Mouse (Mus musculus) spleen, adult 12 weeks (tissue): ENCODE data around the gene Cse1l.

Experiments
- DNase-seq: peaks from one replicate; pipeline ENCODE4 v3.0.0; 2022; ENCODE audit warnings: low spot score

Gene Cse1l

DNA sequence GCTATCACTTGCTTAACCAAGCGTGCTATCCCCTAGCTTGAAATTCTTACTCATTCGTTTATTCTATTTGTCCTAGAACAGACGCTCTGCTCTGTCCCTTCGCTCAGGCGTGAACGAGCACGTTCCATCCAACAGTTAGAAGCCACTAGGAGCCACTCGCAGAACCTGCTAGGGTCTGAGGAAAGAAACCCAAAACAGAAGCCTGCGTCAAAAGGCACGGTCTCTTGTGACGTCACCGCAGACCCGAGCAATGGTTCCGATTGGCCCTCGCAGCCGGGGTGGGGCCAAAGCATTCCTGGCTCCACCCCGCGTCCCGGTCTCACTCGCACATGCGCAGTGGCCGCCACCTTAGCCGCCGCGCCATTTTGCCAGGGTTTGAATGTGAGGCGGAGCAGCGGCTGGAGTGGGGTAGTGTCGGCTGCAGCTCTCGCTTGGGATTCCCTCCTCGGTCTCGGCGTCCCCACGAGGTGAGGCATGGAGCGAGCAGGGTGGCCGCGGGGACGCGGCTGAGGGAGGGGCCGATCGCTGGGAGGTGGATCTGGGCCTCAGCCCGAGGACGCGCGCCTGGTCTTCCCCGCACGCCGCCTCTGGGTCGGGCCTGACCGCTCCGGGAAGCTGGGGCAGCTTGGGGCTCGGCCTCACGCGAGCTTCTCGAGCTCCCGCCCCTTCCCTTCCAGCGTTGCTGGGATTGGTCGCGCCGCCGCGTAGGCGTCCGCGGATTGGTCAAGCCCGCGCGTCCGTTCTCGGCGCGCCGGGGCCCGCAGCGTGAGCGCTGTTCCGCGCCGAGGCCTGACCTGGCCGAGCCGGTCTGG lies at the start of gene Cse1l:
Gene Cse1l (plus strand): TSS at position 330 of the 812 bp plus-strand sequence.
- peak; percentile 95 for DNase-seq

DNA sequence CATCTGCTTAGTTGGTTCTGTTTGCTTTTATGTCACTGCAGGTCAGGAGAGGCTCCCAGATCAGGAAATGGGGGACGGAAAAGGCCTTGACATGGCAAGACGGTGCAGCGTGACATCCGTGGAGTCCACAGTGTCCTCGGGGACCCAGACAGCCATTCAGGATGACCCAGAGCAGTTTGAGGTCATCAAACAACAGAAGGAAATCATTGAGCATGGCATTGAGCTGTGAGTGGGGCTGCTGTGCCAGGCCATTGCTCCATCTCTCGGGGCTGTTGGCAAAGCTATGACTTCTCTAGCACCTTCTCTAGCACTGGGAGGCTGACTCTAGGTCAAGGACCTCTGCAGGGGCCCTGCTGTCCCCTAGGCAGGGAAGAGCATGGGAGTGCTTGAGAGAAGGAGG lies 49.5 kb upstream of the Cse1l start:
- DNase-seq, result no peak

DNA sequence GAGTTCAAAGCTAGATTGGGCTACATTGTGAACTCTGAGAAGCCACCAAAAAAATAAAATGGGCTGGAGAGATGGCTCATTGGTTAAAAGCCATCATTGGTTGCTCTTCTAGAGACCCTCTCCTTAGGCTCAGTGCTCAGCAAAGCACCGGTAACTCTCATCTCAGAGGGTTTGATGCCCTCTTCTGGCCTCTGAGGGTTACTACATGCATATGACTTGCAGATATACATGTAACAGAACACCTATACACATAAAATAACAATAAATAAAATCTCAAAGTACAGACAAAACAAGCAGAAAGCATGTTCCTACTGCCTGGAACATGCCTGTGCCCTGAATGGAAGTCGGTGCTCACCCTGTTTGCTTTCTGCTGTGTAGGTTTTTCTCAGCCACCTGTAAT lies 48.7 kb upstream of the Cse1l start:
- no peak for DNase-seq

DNA sequence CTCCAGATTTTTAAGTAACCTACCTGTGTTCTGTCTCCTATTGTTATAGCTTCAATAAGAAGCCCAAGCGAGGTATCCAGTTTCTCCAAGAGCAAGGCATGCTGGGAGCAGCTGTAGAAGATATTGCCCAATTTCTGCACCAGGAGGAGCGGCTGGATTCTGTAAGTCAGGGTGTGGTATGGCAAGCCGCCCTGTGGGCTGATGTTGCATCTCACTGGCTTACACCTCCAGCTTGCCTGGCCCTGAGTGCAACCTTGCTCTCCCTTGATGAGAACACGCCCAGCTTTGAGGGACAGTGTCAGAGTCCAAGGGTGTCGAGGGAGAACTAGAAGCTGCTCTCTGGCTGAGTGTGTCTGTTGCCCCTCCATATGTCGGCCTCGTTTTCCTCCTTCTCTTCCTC lies 46.6 kb upstream of the Cse1l start:
- no peak for DNase-seq

DNA sequence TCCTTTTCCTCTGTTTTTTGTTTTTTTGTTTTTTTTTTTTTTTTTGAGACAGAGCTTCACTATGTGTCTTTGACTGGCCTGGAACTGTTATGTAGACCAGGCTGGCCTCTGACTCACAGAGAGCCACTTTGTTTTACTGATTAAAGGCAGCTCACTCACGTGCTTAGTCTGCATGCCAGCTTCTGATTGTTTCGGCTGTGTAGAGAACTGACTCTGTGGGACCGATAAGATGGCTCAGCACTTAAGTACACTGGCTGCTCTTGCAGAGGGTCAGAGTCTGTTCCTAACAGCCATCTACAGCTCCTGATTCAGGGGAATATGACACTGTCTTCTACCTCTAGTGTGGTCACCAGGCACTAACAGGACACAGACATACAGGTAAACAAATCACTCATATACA lies 43.3 kb upstream of the Cse1l start:
- DNase-seq, result no peak

DNA sequence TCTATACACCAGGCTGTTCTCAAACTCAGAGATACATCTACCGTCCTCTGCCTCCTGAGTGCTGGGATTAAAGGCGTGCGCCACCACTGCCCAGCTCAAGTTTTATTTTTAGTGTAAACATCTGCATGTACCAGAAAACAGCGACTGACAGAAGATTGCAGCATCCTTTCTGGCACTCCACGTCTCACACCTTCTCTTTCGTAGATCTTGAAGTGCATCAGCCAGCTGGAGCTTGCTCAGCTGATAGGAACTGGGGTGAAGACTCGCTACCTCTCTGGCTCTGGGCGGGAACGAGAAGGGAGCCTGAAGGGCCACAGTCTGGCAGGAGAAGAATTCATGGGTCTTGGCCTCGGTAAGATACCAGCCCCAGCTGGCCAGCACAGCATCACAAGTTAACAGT lies 40.4 kb upstream of the Cse1l start:
- no peak for DNase-seq

DNA sequence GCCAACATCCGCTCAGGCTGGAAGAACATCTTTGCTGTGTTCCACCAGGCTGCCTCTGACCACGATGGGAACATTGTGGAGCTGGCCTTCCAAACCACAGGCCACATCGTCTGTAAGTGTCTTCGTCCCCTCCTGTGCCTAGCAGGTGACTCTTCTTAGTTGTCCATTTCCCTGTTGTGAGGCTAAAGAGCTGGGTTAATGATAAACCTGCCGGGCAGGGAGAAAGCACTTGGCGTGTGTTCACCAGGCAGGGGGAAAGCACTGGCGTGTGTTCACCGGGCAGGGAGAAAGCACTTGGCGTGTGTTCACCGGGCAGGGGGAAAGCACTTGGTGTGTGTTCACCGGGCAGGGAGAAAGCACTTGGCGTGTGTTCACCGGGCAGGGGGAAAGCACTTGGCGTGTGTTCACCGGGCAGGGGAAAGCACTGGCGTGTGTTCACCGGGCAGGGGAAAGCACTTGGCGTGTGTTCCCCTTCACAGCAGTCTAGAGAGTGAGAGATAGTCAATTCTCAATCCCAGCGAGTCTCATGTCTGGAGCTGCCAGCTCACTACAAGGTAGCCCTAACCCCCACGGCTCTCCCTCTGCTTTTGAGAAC lies 35.5 kb upstream of the Cse1l start:
- DNase-seq, result no peak

DNA sequence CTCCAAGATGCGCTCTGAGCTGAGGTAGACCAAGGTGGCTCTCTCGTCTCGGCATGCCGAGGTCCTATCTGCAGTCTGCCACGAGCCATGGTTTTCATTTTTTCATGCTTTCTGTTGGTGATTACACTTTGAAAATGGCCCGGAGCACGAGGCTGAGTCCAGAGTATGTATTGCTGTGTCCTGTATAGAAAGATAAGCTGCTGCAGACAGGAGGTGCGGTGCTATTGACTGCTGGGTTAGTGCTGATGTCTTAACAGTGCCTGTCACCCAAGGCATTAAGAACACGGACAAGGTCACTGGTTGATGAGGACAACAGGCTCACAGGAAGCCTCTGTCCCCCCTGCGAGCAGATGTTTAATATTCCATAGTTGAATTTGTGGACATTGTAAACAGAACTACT lies 34.9 kb upstream of the Cse1l start:
- DNase-seq, result no peak

DNA sequence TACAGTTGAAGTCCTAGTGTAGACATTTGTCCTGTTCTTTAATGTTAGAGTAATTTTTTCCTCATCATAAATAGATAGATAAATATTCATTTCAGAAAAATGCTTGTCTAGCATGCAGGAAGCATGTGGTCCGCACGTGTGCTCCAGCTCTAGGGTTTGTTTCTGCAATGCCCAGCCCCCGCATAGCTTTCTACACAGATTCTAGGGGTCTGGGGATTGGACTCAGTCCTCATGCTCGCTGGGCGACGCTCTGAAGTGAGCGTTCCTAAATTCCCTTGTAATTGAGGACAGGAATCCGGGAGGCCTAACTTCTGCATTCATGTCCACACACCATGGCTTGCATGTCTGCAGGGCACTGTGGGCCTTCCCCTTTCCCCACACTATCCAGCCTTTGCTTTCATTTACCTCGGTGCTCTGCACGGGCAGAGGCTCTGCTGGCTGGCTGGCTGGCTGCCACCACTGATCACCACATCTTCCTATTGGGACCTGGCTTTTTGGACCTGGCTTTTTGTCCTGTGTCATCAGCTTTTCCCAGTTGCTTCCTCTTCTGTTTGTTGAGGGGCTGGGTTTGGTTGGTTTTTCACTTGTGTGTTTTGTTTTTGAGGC lies 31.1 kb upstream of the Cse1l start:
- no peak for DNase-seq

DNA sequence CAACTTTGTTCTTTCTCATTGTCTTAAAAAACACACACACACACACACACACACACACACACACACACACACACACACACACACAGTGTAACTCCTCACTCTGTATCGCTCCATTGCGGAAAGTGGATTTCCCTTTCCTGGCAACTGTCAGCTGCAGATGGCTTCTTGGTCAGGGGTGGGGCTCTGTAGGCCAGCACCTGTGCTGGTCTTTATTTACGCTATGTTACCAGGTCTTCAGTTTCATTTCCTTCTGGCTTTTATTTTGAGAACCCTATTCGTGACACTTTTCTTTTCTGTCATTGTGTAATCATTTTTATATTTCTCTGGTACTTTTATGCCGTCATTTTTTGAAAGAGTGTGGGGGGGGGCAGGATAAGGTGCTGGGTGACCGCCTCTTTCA lies 30.3 kb upstream of the Cse1l start:
- no peak for DNase-seq

DNA sequence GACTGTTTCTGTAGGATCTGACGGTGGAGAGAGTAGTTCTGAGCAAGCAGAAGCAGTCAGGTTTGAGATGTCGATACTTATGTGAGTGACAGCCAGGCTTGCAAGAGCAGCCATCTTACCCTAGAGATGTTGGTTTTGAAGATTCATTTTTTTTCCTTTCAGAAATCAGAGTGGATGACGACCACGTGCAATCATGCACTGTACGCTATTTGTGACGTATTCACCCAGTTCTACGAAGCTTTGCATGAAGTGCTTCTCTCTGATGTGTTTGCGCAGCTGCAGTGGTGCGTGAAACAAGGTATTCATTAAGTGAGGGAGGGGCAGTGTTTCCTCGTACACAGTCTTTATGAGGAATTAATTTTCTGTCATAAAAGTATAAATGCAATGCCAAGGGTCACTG lies 29.5 kb upstream of the Cse1l start:
- no peak for DNase-seq

DNA sequence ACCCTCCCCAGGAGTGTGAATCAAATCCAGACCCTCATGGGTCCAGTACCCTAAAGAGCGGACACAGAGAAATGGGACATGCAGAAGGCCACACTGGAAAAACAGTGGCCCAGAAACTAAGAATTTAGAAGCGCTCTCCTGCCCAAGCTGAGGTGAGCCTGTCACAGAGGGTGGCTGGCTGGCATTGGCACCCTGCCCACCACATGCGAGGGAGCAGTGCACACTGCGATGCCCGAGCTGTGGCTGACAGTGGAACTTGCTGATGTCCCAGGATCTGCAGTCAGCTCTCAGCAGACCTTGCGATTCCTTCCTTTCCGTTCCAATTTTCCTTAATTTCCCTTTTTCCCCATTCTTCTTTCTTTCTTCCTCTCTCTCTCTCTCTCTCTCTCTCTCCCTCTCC lies 20.8 kb upstream of the Cse1l start:
- no peak for DNase-seq

DNA sequence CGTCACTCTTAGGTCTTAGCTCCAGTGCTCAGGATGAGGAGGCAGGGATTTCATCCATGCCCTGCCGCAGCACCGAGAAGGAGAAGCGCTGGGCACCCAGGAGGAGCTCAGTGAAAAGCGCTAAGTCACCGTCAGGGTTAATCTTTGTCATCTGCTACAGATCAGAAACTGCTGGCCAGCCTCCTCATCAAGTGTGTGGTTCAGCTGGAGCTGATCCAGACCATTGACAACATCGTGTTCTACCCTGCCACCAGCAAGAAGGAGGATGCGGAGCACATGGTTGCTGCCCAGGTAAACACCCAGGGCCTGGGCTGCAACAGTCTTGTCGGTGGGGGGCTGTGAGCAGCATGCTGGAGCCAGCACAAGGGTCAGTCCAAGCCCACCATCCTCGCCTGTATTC lies 20.2 kb upstream of the Cse1l start:
- no peak for DNase-seq

DNA sequence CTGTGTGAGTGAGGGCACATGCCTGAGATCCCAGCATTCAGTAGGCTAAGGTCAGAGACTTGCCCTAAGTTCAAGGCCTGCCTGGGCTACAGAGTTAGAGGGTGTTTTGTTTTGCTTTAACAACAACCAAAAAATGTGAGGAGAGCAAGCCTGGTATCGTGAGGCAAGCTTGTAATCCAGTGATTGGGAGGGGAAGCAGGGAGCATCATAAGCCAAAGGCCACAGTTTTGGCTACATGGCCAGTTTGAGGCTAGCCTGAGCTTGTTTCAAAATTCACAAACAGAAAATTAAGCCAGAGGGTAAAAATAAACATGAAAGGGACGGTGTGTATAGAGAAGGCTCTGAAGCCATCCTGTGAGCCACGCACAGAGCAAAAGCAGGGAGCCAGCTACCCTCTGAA lies 19.6 kb upstream of the Cse1l start:
- no peak for DNase-seq

DNA sequence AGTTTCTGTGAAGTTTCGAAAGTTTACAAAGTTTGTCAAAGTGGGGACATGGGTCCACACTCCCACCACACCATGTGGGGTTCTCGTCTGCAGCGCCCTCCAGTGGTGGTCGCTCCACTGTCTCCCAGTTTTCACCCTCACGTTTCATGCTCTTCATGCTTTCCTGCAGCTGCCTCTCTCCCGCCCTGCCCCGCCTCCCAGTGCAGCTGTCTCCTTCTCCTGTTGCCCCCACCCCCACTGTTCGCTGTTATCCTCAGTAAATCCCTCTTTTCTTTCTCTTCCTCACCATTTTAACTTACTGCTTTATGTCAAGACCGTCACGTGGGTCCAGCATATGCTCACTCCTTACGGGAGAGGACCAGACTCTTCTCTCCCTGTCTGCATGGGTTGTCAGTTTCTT lies 18.0 kb upstream of the Cse1l start:
- DNase-seq, result no peak

DNA sequence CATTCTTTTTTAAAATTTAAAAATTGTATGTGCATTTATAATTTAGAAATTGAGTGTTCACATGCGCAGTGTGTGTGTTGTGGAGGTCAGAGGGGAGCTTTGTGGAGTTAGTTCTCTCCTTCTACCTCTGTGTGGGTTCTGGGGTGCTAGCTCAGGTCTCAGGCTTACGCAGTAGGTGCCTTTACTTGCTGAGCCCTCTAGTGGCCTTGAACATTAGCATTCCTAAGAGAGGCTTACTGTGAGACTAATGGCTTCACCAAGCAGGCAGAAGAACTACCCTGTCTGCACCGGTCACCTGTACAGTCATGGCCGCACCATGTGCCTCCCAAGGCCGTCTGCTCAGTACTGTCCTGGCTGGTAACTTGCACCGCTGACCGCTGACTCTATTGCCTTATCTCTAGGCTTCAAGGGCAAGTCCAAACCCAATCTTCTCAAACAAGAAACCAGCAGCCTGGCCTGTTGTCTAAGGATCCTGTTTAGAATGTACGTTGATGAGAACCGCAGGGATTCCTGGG lies 14.4 kb upstream of the Cse1l start:
- no peak for DNase-seq

DNA sequence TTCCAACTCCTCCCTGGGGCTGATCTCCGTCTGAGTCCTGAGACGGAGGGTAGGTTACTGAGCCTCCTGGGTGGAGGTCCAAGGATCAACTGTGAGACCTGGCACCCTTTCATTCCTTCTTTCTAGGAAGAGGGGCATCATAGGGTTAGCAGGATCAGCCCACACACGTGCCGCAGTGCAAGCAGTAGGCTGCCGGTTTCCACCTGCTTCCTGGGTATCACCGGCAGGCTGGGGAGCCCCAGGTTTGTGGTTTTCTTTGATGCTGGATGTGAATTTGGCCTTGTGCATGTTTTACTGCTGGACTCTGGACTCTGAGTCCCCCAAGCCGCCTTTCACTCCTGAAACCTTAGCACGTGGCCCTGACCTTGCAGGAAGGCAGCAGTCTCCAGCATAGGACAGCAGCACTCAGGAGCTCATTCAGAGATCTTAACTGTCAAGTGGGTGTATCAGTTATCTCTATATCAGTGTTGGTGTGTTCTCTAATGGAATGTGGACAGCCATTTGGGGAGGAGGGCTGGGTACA lies 13.6 kb upstream of the Cse1l start:
- DNase-seq, result no peak

DNA sequence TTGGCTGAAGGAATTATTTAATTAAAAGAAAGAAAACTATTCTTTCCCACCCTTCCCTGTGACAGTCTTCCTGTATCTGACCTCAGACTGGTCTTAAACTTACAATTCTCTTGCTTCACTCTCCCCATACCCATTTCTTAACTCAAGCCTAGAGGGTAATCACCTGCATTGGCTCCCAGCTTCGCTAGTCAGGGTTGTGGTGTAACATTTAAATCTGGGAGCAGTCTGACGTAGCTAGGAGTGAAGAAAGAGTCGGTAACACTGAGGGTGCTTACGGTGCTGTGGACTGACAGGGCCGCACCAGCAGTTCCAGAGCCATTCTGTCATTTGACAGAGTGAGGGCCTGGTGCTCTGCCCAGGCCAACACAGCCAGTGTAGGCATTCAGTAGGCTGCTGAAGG lies 12.8 kb upstream of the Cse1l start:
- DNase-seq, result no peak

DNA sequence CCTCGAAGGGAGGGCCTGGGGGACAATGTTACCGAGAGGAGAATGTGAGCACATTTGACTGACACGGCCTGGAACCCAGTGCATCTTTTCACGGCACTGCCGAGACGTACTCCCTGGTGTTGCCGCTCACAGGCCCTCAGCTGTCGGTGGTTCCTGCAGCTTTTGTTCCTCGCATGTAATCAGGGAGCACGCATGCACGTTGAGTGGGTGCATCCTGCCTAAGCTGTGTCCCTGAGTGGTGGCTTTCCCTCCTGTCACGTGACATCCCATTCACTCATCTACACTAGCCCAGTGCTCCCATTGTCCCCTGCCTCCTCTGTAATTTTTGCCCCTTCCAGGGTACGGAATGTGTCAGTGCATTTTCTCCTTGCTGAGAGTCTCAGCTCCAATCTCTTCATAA lies 9.5 kb upstream of the Cse1l start:
- no peak for DNase-seq

DNA sequence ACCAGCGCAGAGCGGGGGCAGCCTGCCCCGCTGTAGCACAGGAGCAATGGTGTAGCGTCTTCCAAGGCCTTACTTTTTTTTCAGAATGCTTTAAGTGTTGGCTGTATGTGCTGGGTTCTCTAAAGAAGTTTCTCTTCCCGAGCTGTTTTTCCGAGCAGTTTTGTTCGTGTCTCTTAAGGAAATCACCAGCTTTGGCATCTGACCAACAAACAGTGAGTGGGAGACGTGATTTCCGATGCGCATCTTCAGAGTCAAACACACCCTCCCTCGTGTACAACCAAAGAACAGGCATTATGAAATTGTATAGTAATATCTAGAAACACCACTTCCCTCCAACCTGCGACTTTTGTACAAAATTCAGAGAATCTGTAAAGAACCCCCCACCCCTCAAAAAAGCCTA lies 8.9 kb upstream of the Cse1l start:
- no peak for DNase-seq

DNA sequence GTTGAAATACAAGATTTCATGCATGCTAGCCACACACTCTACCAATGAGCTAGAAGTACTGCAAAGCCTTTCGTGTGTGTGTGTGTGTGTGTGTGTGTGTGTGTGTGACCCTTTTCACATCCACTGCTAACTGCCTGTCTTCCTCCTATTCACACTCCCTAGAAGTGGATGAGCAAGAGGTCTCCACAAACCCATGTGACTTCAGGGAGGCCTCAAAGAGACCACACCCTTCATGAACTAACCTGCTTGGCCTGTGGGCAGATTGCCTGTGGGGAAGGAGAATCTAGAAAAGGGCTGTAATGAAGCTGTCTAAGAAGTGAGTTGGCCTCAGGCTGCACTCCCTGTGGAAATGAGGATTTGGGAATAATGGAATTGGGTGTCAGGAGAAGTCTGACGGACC lies 6.7 kb upstream of the Cse1l start:
- DNase-seq, result no peak

DNA sequence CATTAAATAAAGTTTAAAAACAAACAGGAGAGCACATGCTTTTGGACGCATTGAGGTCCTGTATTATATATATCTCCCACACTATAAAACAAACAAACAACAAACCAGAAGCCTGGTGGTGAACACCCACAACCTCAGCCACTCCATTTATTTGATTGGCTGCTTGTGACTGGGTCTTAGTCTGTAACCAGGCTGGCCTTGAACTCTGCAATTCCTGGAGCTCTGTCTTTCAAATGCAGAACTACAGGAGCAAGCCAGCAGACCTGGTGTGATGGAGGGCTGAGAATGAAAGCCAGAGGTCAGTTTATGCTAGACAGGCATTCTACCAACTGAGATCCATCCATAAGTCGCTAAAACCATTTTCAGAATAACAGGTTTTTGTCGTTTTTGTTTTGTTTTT lies 6.1 kb upstream of the Cse1l start:
- no peak for DNase-seq

DNA sequence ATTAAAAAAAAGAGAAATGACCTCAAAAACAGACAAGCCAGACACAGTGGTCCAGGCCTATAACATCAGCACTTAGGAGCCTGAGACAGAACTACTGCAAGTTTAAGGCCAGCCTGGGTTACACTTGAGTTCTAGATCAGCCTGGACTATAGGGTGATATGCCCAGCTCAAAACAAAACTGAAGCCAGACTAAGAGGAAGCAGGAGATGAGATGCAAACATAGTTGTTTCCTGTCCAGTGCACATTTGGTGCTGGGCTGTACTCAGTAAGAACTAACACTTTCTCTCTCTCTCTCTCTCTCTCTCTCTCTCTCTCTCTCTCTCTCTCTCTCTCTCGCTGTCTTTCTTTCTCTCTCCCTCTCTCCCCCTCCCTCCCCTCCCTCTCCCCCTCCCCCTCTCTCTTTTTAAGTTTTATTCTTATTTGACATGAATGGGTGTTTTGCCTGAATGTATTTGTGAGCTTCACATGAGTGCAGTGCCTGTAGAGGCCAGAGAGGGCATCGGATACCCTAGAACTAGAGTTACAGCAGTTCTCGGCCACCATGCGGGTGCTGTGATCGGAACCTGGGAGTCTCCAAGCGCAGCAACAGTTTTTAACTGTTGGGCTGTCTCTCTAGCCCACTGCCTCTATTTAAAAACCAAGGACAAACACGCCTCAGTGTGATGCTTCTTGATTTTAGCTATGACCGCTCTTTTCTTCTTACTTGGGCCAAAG lies 4.9 kb upstream of the Cse1l start:
- no peak for DNase-seq
